Mouse (Mus musculus) forebrain, embryonic 16.5 days (tissue): ENCODE results near the gene Timp3. TPM values are rescaled to one million over a fixed set of nuclear protein-coding genes. Genes with fewer than 3 reads are reported as not detected.

Source experiments
- ATAC-seq: fragments of 200-750 bp; cut with Nextera tagmentation; 2 replicates; pipeline ENCODE4 v1.8.0; 2017; ENCODE audit warnings: mild to moderate bottlenecking, moderate library complexity
- H3K27ac ChIP-seq: fragments of 300-500 bp; sonication (generic); 2 replicates; pipeline ENCODE4 v1.5.1; 2014; ENCODE audit warnings: low read length, control low read depth
- H3K27me3 ChIP-seq: fragments of 300-500 bp; sonication (generic); replicated peaks from 2 replicates; pipeline ENCODE4 v1.6.1; 2014; ENCODE audit warnings: low read length; ENCODE audit not compliant: control insufficient read depth, insufficient read depth
- H3K36me3 ChIP-seq: fragments of 300-500 bp; sonication (generic); 2 replicates; pipeline ENCODE4 v1.6.1; 2014; ENCODE audit not compliant: control insufficient read depth, insufficient read depth
- H3K4me1 ChIP-seq: fragments of 300-500 bp; sonication (generic); replicated peaks from 2 replicates; pipeline ENCODE4 v1.6.1; 2014; ENCODE audit warnings: low read length; ENCODE audit not compliant: control insufficient read depth, insufficient read depth
- H3K4me2 ChIP-seq: fragments of 300-500 bp; sonication (generic); 2 replicates; pipeline ENCODE4 v1.6.1; 2014; ENCODE audit warnings: mild to moderate bottlenecking, low read length, control low read depth
- H3K4me3 ChIP-seq: fragments of 300-500 bp; sonication (generic); replicated peaks from 2 replicates; pipeline ENCODE4 v1.5.1; 2014; ENCODE audit warnings: mild to moderate bottlenecking, low read length, control low read depth
- H3K9ac ChIP-seq: fragments of 300-500 bp; sonication (generic); replicated peaks from 2 replicates; pipeline ENCODE4 v1.6.1; 2014; ENCODE audit warnings: low read depth, low read length, control low read depth
- H3K9me3 ChIP-seq: fragments of 300-500 bp; sonication (generic); 2 replicates; pipeline ENCODE4 v1.6.1; 2016; ENCODE audit warnings: low read length; ENCODE audit not compliant: control insufficient read depth
- WGBS: fragments of 180-500 bp; shearing (Covaris S2); extraction: QIAGEN DNeasy Blood & Tissue Kit; methylation state at CpG from one replicate; pipeline ENCODE4 v1.1.7; 2014; 5-methylcytosine and 5-hydroxymethylcytosine counted together
- polyA plus RNA-seq: library from polyadenylated mRNA; unstranded; fragments of >200 nt; fragmentation: Nextera tagmentation; extraction: Ambion mirVana; gene quantifications from 2 replicates; pipeline ENCODE4 v1.2.1, GENCODE M21; 2015

Timp3 gene
- polyA plus RNA-seq, 1 experiment from 2014 or later, result 21.4 TPM

GRCm38 (mm10) chr10:86339649-86340379, 39.6 kb downstream of the Timp3 start:
- peaks cover 7% of the 10 kb centered on the region; the same call in 1 of the 2 replicates for H3K4me1 ChIP-seq
- ATAC-seq, result no peak
- no peak overlapping the region for H3K9ac ChIP-seq
- no peaks in the 10 kb centered on the region for H3K27me3 ChIP-seq
- no peaks in the 10 kb centered on the region for H3K36me3 ChIP-seq
- no peak overlapping the region for H3K4me3 ChIP-seq
- no peak overlapping the region for H3K27ac ChIP-seq
- no peaks in the 10 kb centered on the region for H3K9me3 ChIP-seq
- no peak overlapping the region for H3K4me2 ChIP-seq
- WGBS, result 75% methylated on average over 2 of the region's 2 CpGs

- 69% methylated on average over 7 of the region's 7 CpGs for WGBS
- no peak overlapping the region for H3K27ac ChIP-seq
- H3K4me1 ChIP-seq, result peaks cover 7% of the 10 kb centered on the region; the same call in 1 of the 2 replicates
- ATAC-seq, result no peak
- H3K36me3 ChIP-seq, result no peaks in the 10 kb centered on the region
- no peak overlapping the region for H3K4me3 ChIP-seq
- H3K9me3 ChIP-seq, result no peaks in the 10 kb centered on the region
- no peaks in the 10 kb centered on the region for H3K27me3 ChIP-seq
- no peak overlapping the region for H3K4me2 ChIP-seq
- H3K9ac ChIP-seq, result no peak overlapping the region
These were observed 40.2 kb downstream of the Timp3 start for GRCm38 (mm10) chr10:86340421-86340820.

- ATAC-seq, result no peak
- Histone ChIP-seq H3K36me3 (no peaks in the 10 kb centered on the region), H3K9me3 (no peaks in the 10 kb centered on the region), H3K9ac (no peak overlapping the region), H3K4me3 (no peak overlapping the region), H3K4me1 (peaks cover 7% of the 10 kb centered on the region; the same call in 1 of the 2 replicates), H3K4me2 (no peak overlapping the region), H3K27me3 (no peaks in the 10 kb centered on the region), H3K27ac (no peak overlapping the region)
- 76% methylated on average over 3 of the region's 3 CpGs for WGBS
These were observed 40.9 kb downstream of the Timp3 start for GRCm38 (mm10) chr10:86340991-86341527.

GRCm38 (mm10) chr10:86341589-86341988, 41.4 kb downstream of the Timp3 start:
- Histone ChIP-seq H3K4me2 (no peak overlapping the region), H3K27me3 (no peaks in the 10 kb centered on the region), H3K4me3 (no peak overlapping the region), H3K9me3 (no peaks in the 10 kb centered on the region), H3K36me3 (no peaks in the 10 kb centered on the region), H3K27ac (no peak overlapping the region), H3K4me1 (peaks cover 7% of the 10 kb centered on the region; the same call in 1 of the 2 replicates), H3K9ac (no peak overlapping the region)
- WGBS, result 36% methylated on average over 8 of the region's 8 CpGs
- no peak for ATAC-seq

GRCm38 (mm10) chr10:86342151-86342550, 42.0 kb downstream of the Timp3 start:
- no peak overlapping the region for H3K27ac ChIP-seq
- no peaks in the 10 kb centered on the region for H3K9me3 ChIP-seq
- no peak for ATAC-seq
- H3K4me2 ChIP-seq, result no peak overlapping the region
- no peak overlapping the region for H3K9ac ChIP-seq
- H3K27me3 ChIP-seq, result no peaks in the 10 kb centered on the region
- WGBS, result 86% methylated on average over 4 of the region's 4 CpGs
- H3K36me3 ChIP-seq, result no peaks in the 10 kb centered on the region
- H3K4me1 ChIP-seq, result peaks cover 7% of the 10 kb centered on the region; the same call in 1 of the 2 replicates
- H3K4me3 ChIP-seq, result no peak overlapping the region

GRCm38 (mm10) chr10:86342713-86343112, 42.5 kb downstream of the Timp3 start:
- Histone ChIP-seq H3K27ac (no peak overlapping the region), H3K9me3 (no peaks in the 10 kb centered on the region), H3K4me2 (no peak overlapping the region), H3K9ac (no peak overlapping the region), H3K4me1 (peaks cover 7% of the 10 kb centered on the region; the same call in 1 of the 2 replicates), H3K4me3 (no peak overlapping the region), H3K36me3 (no peaks in the 10 kb centered on the region), H3K27me3 (no peaks in the 10 kb centered on the region)
- ATAC-seq, result no peak
- WGBS, result 64% methylated on average over 7 of the region's 7 CpGs

- ATAC-seq, result no peak
- H3K4me2 ChIP-seq, result no peak overlapping the region
- no peak overlapping the region for H3K4me3 ChIP-seq
- no peak overlapping the region for H3K9ac ChIP-seq
- H3K4me1 ChIP-seq, result peaks cover 5% of the 10 kb centered on the region; the same call in 1 of the 2 replicates
- 86% methylated on average over 6 of the region's 6 CpGs for WGBS
- H3K27me3 ChIP-seq, result no peaks in the 10 kb centered on the region
- H3K9me3 ChIP-seq, result no peaks in the 10 kb centered on the region
- H3K36me3 ChIP-seq, result no peaks in the 10 kb centered on the region
- H3K27ac ChIP-seq, result no peak overlapping the region
These were observed 43.2 kb downstream of the Timp3 start for GRCm38 (mm10) chr10:86343362-86343761.

GRCm38 (mm10) chr10:86343931-86344330, 43.8 kb downstream of the Timp3 start:
- no peak for ATAC-seq
- 93% methylated on average over 7 of the region's 7 CpGs for WGBS
- Histone ChIP-seq H3K36me3 (no peaks in the 10 kb centered on the region), H3K4me3 (no peak overlapping the region), H3K9me3 (no peaks in the 10 kb centered on the region), H3K9ac (no peak overlapping the region), H3K27ac (no peak overlapping the region), H3K27me3 (no peaks in the 10 kb centered on the region), H3K4me1 (peaks cover 5% of the 10 kb centered on the region; the same call in 1 of the 2 replicates), H3K4me2 (no peak overlapping the region)

- Histone ChIP-seq H3K9me3 (no peaks in the 10 kb centered on the region), H3K9ac (no peak overlapping the region), H3K4me1 (peaks cover 4% of the 10 kb centered on the region; the same call in 1 of the 2 replicates), H3K27me3 (no peaks in the 10 kb centered on the region), H3K4me3 (no peak overlapping the region), H3K4me2 (no peak overlapping the region), H3K36me3 (no peaks in the 10 kb centered on the region), H3K27ac (no peak overlapping the region)
- 76% methylated on average over 6 of the region's 6 CpGs for WGBS
- no peak for ATAC-seq
These were observed 44.5 kb downstream of the Timp3 start for GRCm38 (mm10) chr10:86344654-86345053.
